Mouse (Mus musculus) kidney, embryonic 14.5 days (tissue): Measurements from ENCODE around the gene Smad6. TPM values are rescaled to one million over a fixed set of nuclear protein-coding genes. Genes with fewer than 3 reads are reported as not detected.

Source experiments
- ATAC-seq: fragments of 200-750 bp; cut with Nextera tagmentation; 2 replicates; pipeline ENCODE4 v1.8.0; 2017; ENCODE audit warnings: moderate number of reproducible peaks, mild to moderate bottlenecking, moderate TSS enrichment, moderate library complexity; ENCODE audit not compliant: low FRiP score, low TSS enrichment
- H3K27ac ChIP-seq: fragments of 300-500 bp; sonication (generic); 2 replicates; pipeline ENCODE4 v1.5.1; 2014; ENCODE audit warnings: low read depth, mild to moderate bottlenecking, low read length, moderate library complexity, mixed read lengths
- H3K27me3 ChIP-seq: fragments of 300-500 bp; sonication (generic); 2 replicates; pipeline ENCODE4 v1.6.1; 2014; ENCODE audit warnings: mild to moderate bottlenecking, low read length; ENCODE audit not compliant: control insufficient read depth, insufficient read depth
- H3K36me3 ChIP-seq: fragments of 300-500 bp; sonication (generic); 2 replicates; pipeline ENCODE4 v1.6.1; 2014; ENCODE audit warnings: low read length, mixed read lengths; ENCODE audit not compliant: control insufficient read depth, insufficient read depth
- H3K4me1 ChIP-seq: fragments of 300-500 bp; sonication (generic); 2 replicates; pipeline ENCODE4 v1.6.1; 2014; ENCODE audit warnings: low read length, mixed read lengths; ENCODE audit not compliant: control insufficient read depth, insufficient read depth
- H3K4me2 ChIP-seq: fragments of 300-500 bp; sonication (generic); replicated peaks from 2 replicates; pipeline ENCODE4 v1.6.1; 2014; ENCODE audit warnings: low read depth, mild to moderate bottlenecking, low read length
- H3K4me3 ChIP-seq: fragments of 300-500 bp; sonication (generic); 2 replicates; pipeline ENCODE4 v1.5.1; 2014; ENCODE audit warnings: mild to moderate bottlenecking, low read length
- H3K9ac ChIP-seq: fragments of 300-500 bp; sonication (generic); 2 replicates; pipeline ENCODE4 v1.6.1; 2014; ENCODE audit warnings: low read depth, mild to moderate bottlenecking, low read length, moderate library complexity
- H3K9me3 ChIP-seq: fragments of 300-500 bp; sonication (generic); 2 replicates; pipeline ENCODE4 v1.6.1; 2016; ENCODE audit warnings: low read length; ENCODE audit not compliant: control insufficient read depth
- WGBS: fragments of 180-500 bp; shearing (Covaris S2); extraction: QIAGEN DNeasy Blood & Tissue Kit; methylation state at CpG from one replicate; pipeline ENCODE4 v1.1.7; 2014; 5-methylcytosine and 5-hydroxymethylcytosine counted together
- polyA plus RNA-seq: library from polyadenylated mRNA; unstranded; fragments of >200 nt; fragmentation: Nextera tagmentation; extraction: Ambion mirVana; gene quantifications from 2 replicates; pipeline ENCODE4 v1.2.1, GENCODE M21; 2014

The Smad6 gene
- polyA plus RNA-seq, 1 experiment from 2014 or later = 14.3 TPM

DNA sequence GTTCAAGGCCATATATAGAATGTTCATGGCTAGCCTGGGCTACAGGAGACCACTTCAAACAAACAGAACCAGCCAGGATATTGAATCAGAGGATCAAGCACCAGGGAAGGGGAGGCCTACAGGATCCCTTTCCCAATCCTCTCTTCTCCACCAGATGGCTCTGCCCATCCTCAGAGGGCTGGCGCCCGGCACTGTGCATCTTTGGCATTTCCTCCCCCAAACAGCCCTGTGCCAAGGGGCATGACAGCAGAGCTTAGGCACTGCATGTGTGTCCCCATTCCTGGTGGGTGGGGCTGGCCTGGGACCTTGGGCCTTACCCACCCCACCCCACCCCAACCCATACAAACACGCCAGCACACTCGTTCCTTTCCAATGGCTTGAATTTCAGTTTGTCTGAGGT is 24.4 kb downstream of the Smad6 start:
- Histone ChIP-seq H3K27me3 (no peaks in the 10 kb centered on the region), H3K4me1 (peaks cover 37% of the 10 kb centered on the region), H3K36me3 (peaks cover 53% of the 10 kb centered on the region), H3K4me3 (no peak overlapping the region), H3K9me3 (no peaks in the 10 kb centered on the region), H3K4me2 (no peak overlapping the region), H3K9ac (no peak overlapping the region), H3K27ac (peak overlapping the region; percentile 62; the same call in 1 of the 2 replicates)
- ATAC-seq = peak; percentile 36; the same call in 1 of the 2 replicates
- 22% methylated on average over 3 of the region's 4 CpGs for WGBS

DNA sequence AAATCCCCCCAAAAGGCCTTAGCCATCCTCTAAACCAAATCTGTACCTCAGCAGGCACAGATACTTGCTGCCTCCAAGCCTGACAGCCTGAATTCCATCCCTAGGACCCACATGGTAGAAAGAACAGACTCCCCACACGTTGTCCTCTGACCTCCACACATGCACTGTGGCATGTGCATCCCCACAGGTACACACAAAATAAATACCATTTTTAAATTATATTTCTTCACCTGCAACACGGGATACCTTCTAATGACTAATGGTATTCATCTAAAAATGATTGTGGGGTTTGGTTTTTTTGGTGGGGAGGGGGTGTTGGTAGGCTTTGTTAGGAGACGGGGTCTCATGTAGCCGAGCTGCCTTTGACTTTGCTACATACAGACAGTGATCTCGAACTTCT is 28.6 kb downstream of the Smad6 start:
- peak overlapping the region; percentile 26; the same call in 1 of the 2 replicates for H3K27ac ChIP-seq
- H3K9me3 ChIP-seq = no peaks in the 10 kb centered on the region
- no peak overlapping the region for H3K4me2 ChIP-seq
- H3K36me3 ChIP-seq = peaks cover 27% of the 10 kb centered on the region
- 78% methylated on average over 5 of the region's 5 CpGs for WGBS
- H3K4me3 ChIP-seq = no peak overlapping the region
- H3K9ac ChIP-seq = no peak overlapping the region
- ATAC-seq = no peak
- no peaks in the 10 kb centered on the region for H3K27me3 ChIP-seq
- H3K4me1 ChIP-seq = peaks cover 13% of the 10 kb centered on the region

DNA sequence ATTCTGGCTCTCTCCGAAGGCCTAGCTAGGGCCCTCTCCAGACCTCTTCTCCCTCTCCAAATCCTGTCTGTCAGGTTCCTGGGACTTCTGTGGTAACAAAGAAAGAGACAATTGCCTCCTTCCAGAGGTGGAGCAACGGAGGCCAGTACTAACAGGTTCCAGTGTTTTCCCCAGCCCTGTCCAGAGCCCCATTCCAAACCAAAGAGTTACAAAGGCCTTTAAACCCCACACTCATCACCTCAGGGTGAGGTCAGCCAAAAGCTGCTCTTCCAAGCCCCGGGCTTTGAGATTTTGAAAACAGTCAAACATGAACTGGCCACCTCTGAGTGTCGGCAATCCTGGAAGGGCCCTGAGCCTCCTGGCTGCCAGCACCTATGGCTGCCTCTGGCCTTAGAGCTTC is 29.1 kb downstream of the Smad6 start:
- WGBS = 75% methylated on average over 4 of the region's 4 CpGs
- H3K9ac ChIP-seq = no peak overlapping the region

DNA sequence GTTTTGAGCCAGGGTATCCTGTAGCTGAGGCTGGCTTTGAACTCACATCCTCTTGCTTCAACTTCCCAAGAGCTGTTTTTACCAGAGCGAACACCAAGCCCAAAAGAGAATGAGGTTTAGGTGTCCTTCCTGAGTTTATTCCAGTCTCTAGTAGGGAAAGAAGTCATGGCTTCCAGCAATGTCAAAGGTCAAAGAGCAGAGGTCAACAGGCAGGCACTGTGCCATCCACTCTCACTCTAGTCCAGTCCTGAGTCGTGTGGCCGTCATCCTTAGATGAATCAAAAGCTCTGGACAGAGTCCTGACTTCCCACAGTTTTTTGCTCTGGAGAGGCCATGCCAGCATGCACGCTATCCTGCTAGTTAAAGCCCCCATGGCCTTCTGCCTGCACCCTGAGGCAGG is 30.7 kb downstream of the Smad6 start:
- H3K27ac ChIP-seq = 0 out of 2 replicates have a peak overlapping the region, but pooled peaks have one; percentile 5
- H3K4me2 ChIP-seq = no peak overlapping the region
- peaks cover 8% of the 10 kb centered on the region for H3K4me1 ChIP-seq
- H3K9ac ChIP-seq = no peak overlapping the region
- H3K9me3 ChIP-seq = no peaks in the 10 kb centered on the region
- H3K36me3 ChIP-seq = peaks cover 30% of the 10 kb centered on the region
- WGBS = 67% methylated on average over 4 of the region's 4 CpGs
- H3K27me3 ChIP-seq = no peaks in the 10 kb centered on the region
- ATAC-seq = no peak
- no peak overlapping the region for H3K4me3 ChIP-seq

More for the DNA sequence above, 29.1 kb downstream of the Smad6 start:
- peaks cover 8% of the 10 kb centered on the region for H3K4me1 ChIP-seq
- no peak overlapping the region for H3K4me2 ChIP-seq
- H3K27ac ChIP-seq = peak overlapping the region; percentile 26; the same call in 1 of the 2 replicates
- no peak overlapping the region for H3K4me3 ChIP-seq
- peaks cover 25% of the 10 kb centered on the region for H3K36me3 ChIP-seq
- H3K9me3 ChIP-seq = no peaks in the 10 kb centered on the region
- H3K27me3 ChIP-seq = no peaks in the 10 kb centered on the region
- ATAC-seq = no peak

DNA sequence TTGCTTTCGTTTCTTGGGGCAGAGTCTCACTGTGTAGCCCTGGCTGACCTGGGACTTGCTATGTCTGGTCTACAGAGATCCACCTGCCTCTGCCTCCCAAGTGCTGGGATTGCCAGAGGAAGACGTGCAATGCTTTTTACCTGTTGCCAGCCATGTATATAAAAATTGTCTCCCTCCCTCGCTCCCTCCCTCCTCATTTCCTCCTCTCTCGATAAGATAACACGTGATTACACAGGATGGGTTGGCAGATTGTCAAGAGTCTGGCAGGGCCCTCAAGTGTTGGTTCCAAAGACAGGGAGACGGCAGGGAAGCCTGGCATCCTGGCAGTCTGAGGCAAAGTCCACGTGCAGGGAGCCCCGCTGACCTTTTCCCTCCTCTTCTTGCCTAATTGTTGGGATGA is 32.2 kb downstream of the Smad6 start:
- 75% methylated on average over 8 of the region's 8 CpGs for WGBS
- no peak overlapping the region for H3K27ac ChIP-seq

DNA sequence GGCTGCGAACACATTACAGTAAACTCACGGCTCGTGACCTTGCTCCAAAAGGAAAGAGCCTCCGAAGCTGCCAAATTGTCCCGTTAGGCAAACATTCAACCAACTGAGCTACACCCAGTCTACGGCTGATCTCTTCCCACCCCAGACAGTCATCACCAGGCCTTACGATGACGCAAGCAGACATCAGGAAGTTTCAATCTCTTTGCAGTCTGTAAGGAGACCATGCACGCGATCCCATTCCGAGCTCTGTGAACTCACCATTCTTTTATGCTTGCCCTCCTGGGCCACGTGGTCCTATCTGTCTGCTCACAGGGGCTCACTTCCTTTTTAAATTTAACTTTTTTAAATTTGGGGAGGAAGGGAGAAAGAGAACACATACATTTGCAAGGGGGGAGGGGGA is 32.6 kb downstream of the Smad6 start:
- no peak overlapping the region for H3K9ac ChIP-seq
- H3K27me3 ChIP-seq = no peaks in the 10 kb centered on the region
- H3K4me1 ChIP-seq = peaks cover 27% of the 10 kb centered on the region
- H3K27ac ChIP-seq = no peak overlapping the region
- WGBS = 84% methylated on average over 12 of the region's 12 CpGs
- H3K36me3 ChIP-seq = peaks cover 22% of the 10 kb centered on the region
- ATAC-seq = no peak
- no peak overlapping the region for H3K4me2 ChIP-seq
- no peak overlapping the region for H3K4me3 ChIP-seq
- H3K9me3 ChIP-seq = no peaks in the 10 kb centered on the region

More for the DNA sequence above, 32.2 kb downstream of the Smad6 start:
- no peak overlapping the region for H3K4me3 ChIP-seq
- peaks cover 23% of the 10 kb centered on the region for H3K4me1 ChIP-seq
- peaks cover 26% of the 10 kb centered on the region for H3K36me3 ChIP-seq
- H3K9me3 ChIP-seq = no peaks in the 10 kb centered on the region
- no peak overlapping the region for H3K9ac ChIP-seq
- no peaks in the 10 kb centered on the region for H3K27me3 ChIP-seq
- H3K4me2 ChIP-seq = no peak overlapping the region
- ATAC-seq = no peak

DNA sequence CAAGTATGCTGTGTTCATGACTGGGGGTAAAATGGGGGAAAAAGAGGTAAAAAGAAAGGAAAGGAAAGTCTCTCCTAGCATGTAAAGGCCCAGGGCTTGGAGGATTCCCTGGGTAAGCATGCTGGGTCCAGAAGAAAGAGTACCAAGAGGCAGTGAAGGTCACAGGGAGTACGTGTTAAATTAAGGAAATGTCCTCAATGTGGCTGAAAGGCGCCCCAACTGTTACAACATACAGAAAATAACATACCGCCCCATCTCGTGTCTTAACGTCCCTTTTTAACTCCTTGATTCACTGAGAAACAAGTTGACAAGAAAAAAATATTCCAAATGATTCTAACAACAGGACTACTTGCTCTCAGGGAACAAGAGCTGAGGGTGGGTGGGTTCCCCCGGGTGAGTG is 36.7 kb downstream of the Smad6 start:
- 49% methylated on average over 6 of the region's 6 CpGs for WGBS
- H3K4me1 ChIP-seq = peaks cover 51% of the 10 kb centered on the region
- H3K9ac ChIP-seq = peak overlapping the region; percentile 19; the same call in 1 of the 2 replicates
- no peak for ATAC-seq
- H3K27ac ChIP-seq = peak overlapping the region; percentile 56; the same call in 1 of the 2 replicates
- H3K4me2 ChIP-seq = no peak overlapping the region
- no peaks in the 10 kb centered on the region for H3K9me3 ChIP-seq
- no peaks in the 10 kb centered on the region for H3K27me3 ChIP-seq
- peaks cover 8% of the 10 kb centered on the region; the same call in 1 of the 2 replicates for H3K36me3 ChIP-seq
- no peak overlapping the region for H3K4me3 ChIP-seq

DNA sequence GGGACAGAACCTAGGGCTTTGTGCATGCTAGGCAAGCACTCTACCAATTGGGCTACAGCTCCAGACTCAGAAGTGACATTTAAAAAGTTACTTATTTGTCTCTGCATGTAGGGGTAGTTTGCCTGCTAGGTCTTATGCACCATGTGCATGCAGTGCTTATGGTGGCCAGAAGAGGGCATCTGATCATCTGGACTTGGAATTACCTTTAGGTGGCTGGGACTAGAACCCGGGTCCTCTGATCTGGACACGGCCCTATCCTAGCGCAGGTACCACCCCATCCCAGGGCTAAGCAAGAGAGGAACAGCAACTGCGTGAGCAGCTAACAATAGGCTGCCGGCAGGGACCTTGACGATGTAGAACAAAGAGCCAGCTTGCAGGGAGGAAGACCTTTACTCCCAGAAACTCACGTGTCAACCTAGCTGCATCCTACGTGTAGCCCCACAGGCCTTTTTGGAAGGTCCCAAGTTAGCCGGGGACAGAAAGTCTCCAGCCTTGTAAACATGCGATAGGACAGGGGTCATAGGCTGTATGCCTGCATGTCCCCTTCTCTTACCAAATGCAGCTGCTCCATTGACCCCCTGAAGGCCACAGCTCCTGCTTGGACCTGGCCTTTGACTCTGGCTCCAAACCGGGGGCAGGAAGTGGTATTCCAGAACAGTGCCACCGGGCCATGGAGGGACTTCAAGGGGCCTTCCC is 38.8 kb downstream of the Smad6 start:
- H3K9ac ChIP-seq = no peak overlapping the region
- H3K4me2 ChIP-seq = no peak overlapping the region
- peaks cover 71% of the 10 kb centered on the region for H3K4me1 ChIP-seq
- H3K36me3 ChIP-seq = peaks cover 8% of the 10 kb centered on the region; the same call in 1 of the 2 replicates
- no peak for ATAC-seq
- no peaks in the 10 kb centered on the region for H3K9me3 ChIP-seq
- H3K27ac ChIP-seq = no peak overlapping the region
- no peaks in the 10 kb centered on the region for H3K27me3 ChIP-seq
- H3K4me3 ChIP-seq = no peak overlapping the region
- 86% methylated on average over 12 of the region's 12 CpGs for WGBS

DNA sequence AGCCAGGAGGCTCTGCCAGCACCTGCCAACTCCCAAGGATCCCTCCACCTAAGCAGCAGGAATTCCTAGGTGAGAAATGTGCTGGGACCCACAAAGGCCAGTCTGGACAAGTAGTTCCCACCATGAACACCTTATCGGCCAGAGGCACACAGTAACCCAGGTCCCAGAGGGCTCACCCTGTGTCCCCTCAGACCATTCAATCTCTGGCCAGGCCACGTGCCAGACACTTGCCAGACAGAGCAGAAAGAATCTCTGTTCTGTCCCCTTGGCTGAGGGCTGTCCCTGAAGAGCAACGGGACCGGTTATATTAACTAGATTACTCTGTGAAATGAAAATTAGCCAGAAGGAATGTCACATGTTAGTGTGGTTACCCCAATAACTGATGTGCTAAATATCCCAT is 39.9 kb downstream of the Smad6 start:
- peaks cover 82% of the 10 kb centered on the region for H3K4me1 ChIP-seq
- H3K36me3 ChIP-seq = peaks cover 5% of the 10 kb centered on the region; the same call in 1 of the 2 replicates
- H3K27ac ChIP-seq = no peak overlapping the region
- no peak overlapping the region for H3K9ac ChIP-seq
- no peak overlapping the region for H3K4me2 ChIP-seq
- H3K4me3 ChIP-seq = no peak overlapping the region
- no peaks in the 10 kb centered on the region for H3K9me3 ChIP-seq
- no peak for ATAC-seq
- 74% methylated on average over 4 of the region's 4 CpGs for WGBS
- H3K27me3 ChIP-seq = no peaks in the 10 kb centered on the region
